Mouse (Mus musculus) gastrocnemius, postnatal 4 days (tissue): ENCODE data around the gene Tbc1d8. TPM values are rescaled to one million over a fixed set of nuclear protein-coding genes. Genes with fewer than 3 reads are reported as not detected.

Experiments used
- DNase-seq, 2 experiments: peaks; one replicate each; pipeline ENCODE4 v3.0.0; 2021 to 2022; ENCODE audit warnings: low spot score in 2 of 2, mixed read lengths in 2 of 2
- long read RNA-seq, 2 experiments: library from polyadenylated mRNA; stranded (forward); transcript quantifications; one replicate each; pipeline ENCODE4 v2.0.0; 2021
- total RNA-seq, 2 experiments: library from RNA; stranded (reverse); gene quantifications; 2 replicates each; pipeline ENCODE4 v1.2.3; 2021

The Tbc1d8 gene
- 10 to 100 TPM; 21.2 to 21.4 TPM for total RNA-seq
- long read RNA-seq, experiment 1, full-length matches to known transcripts, result 7 of 19 reads
- long read RNA-seq, experiment 1, partial matches to known transcripts, result 0 of 19 reads
- long read RNA-seq, experiment 1, other reads (novel, unspliced or antisense), result 12 of 19 reads
- long read RNA-seq, experiment 2, full-length matches to known transcripts, result 8 of 40 reads
- long read RNA-seq, experiment 2, partial matches to known transcripts, result 4 of 40 reads
- long read RNA-seq, experiment 2, other reads (novel, unspliced or antisense), result 28 of 40 reads

- peak; percentile 85 to 91 for DNase-seq
These were observed at the start of gene Tbc1d8 for GRCm38 (mm10) chr1:39478057-39478895. TSS of gene Tbc1d8 (minus strand) at chr1:39478755.

- no peak for DNase-seq
These were observed 49.8 kb upstream of the Tbc1d8 start for GRCm38 (mm10) chr1:39528319-39528718.

DNA sequence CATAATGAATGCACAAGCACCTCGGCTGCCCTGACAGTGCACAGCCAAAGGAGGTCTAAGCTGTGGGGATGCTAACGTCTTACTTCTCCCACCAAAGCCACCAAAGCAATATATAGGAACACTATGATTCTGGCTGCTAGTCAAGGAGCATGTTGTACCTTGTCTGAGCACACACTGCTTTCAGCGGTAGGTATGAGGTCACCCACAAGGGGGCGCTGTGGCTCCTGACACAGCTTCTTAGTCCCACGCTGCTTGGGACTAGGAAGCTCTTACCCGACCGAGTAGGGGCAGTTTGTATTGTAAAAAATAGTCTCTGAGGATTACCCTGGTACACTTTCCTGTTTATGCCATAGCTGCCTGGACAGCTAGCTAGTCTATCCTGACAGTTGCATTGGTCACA is 48.9 kb upstream of the Tbc1d8 start:
- peak; percentile 62 to 76 for DNase-seq

DNA sequence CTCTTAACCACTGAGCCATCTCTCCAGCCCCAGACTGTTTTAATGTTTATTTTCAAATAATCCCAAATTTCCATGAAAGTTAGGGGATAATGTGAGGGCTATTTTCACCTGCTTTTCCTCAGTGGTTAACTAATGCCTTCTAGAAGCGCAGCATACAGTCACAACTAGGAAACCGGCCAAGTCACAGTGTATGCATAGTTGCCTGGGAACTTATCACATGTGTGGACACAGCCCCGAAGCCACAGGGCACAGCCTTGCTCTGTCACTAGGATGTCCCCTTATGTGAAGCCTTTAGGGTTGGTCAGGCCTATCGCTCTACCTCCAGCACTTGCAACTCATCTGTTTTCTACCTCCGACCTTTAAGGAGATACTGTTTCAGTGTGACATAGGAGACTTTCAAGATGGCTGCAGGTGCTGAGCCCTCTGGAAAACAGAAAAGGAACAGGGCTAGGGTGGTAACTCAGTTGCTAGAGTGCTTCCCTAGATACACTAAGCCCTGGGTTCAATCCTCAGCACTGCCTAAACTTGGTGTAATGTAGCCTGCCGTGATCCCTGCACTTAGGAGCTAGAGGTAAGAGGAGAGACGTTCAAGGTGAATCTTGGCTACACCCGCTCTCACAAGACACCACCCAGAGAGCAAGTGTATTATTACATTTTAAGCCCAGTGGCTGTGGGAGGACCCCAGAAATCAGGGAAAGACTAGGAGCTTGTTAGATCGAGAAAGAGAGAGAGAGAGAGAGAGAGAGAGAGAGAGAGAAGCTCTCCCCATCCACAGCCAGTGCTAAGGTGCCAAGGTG is 48.0 kb upstream of the Tbc1d8 start:
- DNase-seq, result no peak

- no peak for DNase-seq
These were observed 47.2 kb upstream of the Tbc1d8 start for GRCm38 (mm10) chr1:39525763-39526162.

DNA sequence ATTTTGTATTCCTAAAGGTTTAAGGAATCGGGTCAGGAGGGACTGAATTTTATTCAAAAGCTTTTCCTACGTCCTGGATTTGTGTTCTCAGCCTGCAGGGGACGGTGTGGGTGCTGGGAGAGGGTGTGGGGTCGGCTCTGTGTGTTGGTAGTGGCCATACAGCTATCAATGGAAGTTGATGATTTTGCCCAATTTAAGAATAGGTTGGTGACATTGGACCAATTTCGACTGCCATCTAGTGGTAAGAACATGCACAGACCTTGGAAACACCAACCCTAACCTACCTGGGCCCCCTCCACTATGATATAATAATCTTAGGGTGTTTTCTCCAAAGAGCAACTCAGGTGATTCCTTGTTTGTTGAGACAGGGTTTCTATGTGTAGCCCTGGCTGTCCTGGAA is 44.0 kb upstream of the Tbc1d8 start:
- peak in 1 of 2 experiments; percentile 22 for DNase-seq

- DNase-seq, result no peak
These were observed 42.8 kb upstream of the Tbc1d8 start for GRCm38 (mm10) chr1:39521326-39521725.

DNA sequence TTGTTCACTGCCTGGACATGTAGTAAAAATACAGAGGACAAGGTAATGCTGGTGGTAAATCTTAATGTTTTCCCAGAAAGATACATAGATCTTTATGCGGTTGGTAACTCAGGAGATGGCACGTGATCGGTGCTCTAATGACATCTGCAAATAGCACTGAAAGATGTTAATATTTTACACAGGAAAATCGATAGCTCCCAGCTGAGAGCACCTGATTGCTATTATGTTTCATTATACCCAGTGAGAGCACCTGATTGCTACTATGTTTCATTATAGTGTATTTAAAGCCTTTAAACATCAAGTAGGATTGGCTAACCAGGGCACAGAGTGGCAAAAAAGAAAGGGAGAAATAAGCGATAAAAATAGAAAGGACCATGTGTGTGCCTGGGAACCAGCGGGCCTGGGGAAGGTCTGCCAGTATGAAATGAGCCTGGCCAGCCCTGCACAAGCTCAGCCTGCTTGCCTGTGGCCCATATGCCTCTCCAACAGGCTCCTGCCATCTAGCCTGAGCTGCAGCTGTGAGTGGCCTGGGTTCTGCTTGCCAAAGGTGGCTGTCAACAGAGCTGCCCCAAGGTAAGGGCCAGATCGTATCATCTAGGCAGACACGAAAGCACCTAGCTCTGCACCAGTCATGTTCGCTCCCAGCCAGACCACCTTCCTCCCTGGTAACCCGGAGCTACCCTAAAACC is 36.9 kb upstream of the Tbc1d8 start:
- no peak for DNase-seq

DNA sequence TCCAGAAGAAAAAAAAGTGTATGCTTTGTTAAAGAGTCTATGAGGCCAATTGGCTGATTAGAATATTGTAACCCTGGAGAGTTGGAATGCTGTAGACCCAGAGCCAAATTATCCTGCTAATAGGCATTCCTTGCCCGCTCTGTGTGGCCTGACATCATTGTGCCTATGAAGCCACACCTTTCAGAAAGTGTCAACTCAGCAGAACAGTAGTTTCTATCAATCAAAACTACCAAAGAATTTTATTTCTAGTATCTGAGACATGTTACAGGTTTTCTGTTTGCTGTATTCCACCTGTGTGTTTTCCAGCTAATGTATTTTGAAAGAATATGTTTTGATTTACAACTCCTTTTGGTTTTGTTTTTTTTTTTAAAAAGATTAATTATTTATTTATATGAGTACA is 33.6 kb upstream of the Tbc1d8 start:
- no peak for DNase-seq

- DNase-seq, result no peak
These were observed 33.2 kb upstream of the Tbc1d8 start for GRCm38 (mm10) chr1:39511775-39512174.

GRCm38 (mm10) chr1:39505600-39505999 is 27.0 kb upstream of the Tbc1d8 start:
- no peak for DNase-seq

- DNase-seq, result no peak
These were observed 25.7 kb upstream of the Tbc1d8 start for GRCm38 (mm10) chr1:39504261-39504660.

DNA sequence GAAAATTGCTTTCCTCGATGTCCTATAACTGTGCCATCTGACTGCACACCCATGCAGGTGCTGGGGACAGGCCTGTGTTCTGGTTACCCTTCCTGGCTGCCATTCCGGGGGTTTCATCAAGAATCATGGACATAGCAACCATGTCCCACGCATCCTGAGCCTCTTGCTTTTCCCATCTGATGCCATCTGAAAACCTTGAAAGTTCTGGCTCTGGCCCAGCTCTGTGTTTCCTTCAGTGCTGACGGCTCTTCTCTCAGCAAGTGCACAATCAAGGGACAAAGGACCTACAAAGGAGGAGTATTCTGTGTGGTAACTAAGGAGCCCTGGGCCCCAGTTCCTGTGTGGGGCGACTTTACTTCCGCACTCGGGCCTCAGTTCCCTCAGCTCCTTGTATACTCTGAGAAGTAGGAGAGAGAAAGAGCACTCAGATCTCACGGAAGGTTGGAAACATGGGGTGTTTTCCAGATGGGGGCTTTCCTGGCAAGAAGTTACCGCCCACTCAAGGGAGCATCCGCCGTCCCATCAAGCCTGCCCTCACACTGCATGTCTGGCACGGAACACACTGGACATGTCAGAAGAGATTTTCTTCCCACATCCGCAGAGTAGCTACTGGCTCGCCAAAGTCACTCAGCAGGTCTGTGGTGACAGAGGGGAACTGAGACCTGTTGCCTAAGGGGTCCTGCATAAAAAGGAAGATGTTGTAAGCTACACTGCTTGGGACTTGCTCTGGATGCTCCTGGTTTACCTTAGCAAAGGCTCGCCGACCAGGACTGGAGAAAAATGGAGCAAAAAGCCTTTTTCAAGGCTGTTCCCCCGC is 24.5 kb upstream of the Tbc1d8 start:
- no peak for DNase-seq

GRCm38 (mm10) chr1:39499485-39499941 is 21.0 kb upstream of the Tbc1d8 start:
- DNase-seq, result no peak

DNA sequence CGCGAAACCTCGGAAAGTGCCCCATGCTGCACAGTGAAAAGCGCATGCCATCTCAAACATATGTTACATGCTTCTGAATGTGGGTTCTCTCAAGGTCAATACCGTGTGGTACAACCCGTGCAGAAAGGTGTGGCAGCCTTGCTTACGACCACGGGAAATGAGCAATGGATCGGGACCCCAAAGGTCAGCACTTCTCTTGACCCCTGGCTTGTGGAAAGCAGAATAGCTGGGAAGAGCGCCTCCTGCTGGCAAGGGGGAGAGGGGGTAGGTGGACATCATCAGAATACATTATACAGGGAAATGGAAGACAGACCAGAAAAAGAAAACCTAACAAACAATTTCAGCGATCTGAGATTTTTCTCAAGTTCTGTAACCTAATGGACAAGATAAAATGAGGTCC is 19.2 kb upstream of the Tbc1d8 start:
- no peak for DNase-seq

DNA sequence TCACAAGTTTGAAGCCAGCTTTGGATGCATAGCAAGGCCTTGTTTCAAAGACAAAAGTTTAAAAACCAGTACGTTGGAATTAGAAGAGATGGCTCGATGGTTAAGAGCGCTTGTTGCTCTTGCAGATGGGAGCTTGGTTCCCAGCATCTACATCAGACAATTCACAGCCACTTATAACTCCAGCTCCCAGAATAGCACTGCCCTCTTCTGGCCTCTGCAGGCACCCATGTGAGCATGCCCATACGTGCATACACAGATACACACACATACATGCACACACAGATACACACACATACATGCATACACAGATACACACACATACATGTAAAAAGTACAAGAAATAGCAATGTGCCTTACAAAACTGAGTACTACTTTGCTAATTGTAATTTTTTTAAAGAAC is 18.4 kb upstream of the Tbc1d8 start:
- DNase-seq, result no peak

GRCm38 (mm10) chr1:39493664-39494063 is 15.1 kb upstream of the Tbc1d8 start:
- DNase-seq, result no peak

DNA sequence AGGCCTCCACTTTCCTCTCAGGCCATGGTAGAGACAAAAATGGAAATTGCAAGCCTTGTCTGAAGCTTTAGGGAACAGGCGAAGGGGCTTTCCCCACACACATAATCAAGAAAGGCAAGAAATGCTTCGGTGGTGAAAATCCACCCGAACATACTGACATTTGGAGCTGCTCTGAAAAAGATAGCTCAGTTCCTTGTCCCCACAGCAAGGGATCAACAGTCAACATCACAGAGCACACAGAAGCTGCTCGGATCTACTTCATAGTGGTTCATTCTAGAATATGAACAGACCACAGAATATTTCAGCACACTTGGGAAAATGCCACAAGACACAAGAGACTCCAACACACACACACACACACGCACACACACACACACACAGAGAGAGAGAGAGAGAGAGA is 14.6 kb upstream of the Tbc1d8 start:
- no peak for DNase-seq

DNA sequence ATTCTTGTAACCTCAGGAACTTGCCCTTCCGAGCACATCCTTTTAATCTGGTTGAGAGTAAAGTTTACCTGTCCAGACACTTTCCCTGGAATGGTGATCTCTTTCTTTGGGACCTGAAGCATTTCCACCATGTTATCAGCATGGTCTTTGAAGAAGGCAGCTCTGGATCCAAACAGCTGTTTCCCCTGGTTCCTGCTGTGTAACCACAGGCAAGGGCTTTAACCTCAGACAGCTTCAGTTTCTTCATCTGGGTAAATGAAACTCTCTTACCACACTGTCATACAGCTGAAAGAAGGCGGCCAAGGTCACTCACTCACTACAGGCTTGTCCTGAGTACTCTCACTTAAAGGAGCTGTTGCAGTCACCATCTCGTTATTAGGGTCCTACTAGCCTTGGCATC is 8.8 kb upstream of the Tbc1d8 start:
- no peak for DNase-seq

DNA sequence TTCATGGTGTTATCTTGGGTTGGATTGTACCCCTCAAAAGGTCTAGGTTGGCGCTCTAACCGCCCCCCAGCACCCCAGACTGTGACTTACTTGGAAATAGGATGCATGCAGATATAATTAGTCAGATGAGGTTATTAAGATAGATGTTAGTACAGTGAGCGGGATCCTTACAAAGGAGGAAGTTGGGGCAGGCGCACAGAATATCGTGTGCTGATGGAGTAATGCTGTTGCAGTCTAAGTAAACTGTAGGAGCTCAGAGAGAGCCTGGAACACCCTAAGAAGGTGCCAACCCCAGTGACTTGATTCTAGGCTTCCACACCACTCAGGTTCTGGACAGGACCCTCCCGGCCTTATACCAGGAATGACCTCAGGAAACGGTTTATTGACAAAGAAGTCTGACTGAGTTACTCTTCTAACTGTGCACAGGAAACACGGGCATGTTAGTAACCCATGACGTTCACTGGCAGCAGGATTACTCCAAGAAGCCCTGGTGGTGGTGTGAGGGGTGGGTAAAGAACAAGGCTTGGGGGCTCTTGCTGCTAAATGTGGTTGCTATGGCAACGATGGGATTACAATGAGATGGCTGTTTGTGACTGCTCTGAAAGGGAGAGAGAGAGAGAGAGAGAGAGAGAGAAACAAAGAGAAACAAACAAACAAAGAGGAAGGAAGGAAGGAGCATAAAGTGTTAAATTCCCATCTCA is 3.7 kb upstream of the Tbc1d8 start:
- DNase-seq, result no peak
